Mouse (Mus musculus) ES-Bruce4 (cell line): ENCODE measurements at regions not wholly inside any gene's neighbourhood (a gene's known extent, or its start where the extent isn't known, plus 50 kb on each side); places are given as distances from the start of the nearest gene placed in this dataset.
A peak's percentile ranks its signal among the peaks of the same experiment; 100 is the strongest.

Experiments
- CTCF ChIP-seq: IDR thresholded peaks from one replicate; pipeline ENCODE4 v1.8.1; 2011; ENCODE audit warnings: low read depth, low read length
- EP300 ChIP-seq: IDR thresholded peaks from 2 replicates; pipeline ENCODE4 v1.6.1; 2011; ENCODE audit warnings: low read depth, low read length; ENCODE audit not compliant: insufficient read depth

DNA sequence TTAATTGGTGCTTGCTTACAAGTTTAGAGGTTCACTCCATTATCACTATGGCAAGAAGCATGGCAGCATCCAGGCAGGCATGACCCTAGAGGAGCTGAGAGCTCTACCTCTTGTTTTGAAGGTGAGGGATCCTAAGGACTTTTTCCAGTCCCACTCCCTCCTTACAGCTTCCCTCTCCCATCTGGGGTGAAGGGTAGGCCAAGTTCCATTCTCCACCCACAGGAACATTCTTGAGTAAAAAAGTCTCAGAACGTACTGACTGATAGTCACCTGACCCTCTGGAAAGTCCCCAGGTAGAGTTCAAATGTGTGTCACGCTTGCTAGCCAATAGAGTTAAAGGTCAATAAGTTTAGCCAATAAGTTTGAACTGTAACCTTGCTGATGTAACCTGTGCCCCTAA lies 355.9 kb upstream of the Castor2 start:
- peak; percentile 59; the same call in 1 of the 2 replicates for TF ChIP-seq EP300
- no peak for TF ChIP-seq CTCF
